8 mouse cellular contexts compared by ENCODE assay signal in the genomic region with DNA sequence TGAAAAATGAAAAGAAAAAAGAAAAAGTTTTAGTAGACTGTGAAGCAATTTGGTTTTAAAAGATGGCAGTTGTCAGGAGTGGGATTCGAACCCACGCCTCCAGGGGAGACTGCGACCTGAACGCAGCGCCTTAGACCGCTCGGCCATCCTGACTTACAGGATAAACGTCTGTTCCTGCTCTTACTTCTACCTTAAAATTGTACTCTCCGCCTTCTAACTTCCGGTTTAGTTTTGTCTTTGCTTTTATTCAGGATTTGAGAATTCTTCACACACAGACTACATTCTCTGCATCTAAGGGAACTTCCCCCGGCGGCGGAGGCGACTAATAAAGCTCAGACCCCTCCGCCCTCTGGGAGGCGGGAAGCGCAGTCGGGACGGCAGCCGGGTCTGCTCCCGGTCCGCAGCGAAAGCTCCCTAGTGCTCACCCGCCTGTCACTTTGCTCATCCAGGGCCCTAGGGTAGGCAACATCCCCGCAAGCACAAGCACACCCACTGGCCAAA. TPM values are rescaled to one million over a fixed set of nuclear protein-coding genes. Genes with fewer than 3 reads are reported as not detected.
DNase-seq lines count a peak whose midpoint lies in the region.

No protein-coding gene starts in this region.

- peak overlapping the region; percentile 78 for H3K27ac ChIP-seq in hindbrain, embryonic 10.5 days

- under 1% methylated on average over 25 of the region's 25 CpGs for WGBS in hindbrain, embryonic 10.5 days

- no peaks in the 10 kb centered on the region for H3K9me3 ChIP-seq in hindbrain, embryonic 10.5 days

- H3K27me3 ChIP-seq in hindbrain, embryonic 10.5 days (ENCODE audit: insufficient read depth, poor library complexity, severe bottlenecking), result peaks cover 15% of the 10 kb centered on the region

- peak; percentile 91 for DNase-seq in Muller cell, postnatal 12 days (ENCODE audit: inconsistent ontology term)
- peak; percentile 88 for DNase-seq in cerebellum, adult 9-10 months
- peak; percentile 50 to 95 for DNase-seq in frontal cortex, adult 2 months (ENCODE audit: extremely low spot score in 1 of 2, low spot score in 1 of 2)
- DNase-seq in hindbrain, embryonic 10.5 days (ENCODE audit: low spot score), result peak; percentile 76
- DNase-seq in layer of hippocampus, postnatal 14 days (ENCODE audit: low spot score in 2 of 2), result peak; percentile 69 to 86
- peak; percentile 87 for DNase-seq in lung, postnatal 36 days
- DNase-seq in retina, postnatal 1 day, result peak; percentile 88
- DNase-seq in urinary bladder, adult 2 months (ENCODE audit: low spot score), result peak; percentile 66

- peaks cover under 1% of the 10 kb centered on the region; the same call in 1 of the 2 replicates for H3K4me1 ChIP-seq in hindbrain, embryonic 10.5 days (replicated peaks)

- peak overlapping the region; percentile 59 for H3K4me3 ChIP-seq in hindbrain, embryonic 10.5 days

- H3K36me3 ChIP-seq in hindbrain, embryonic 10.5 days, result no peaks in the 10 kb centered on the region

RNA-seq across cellular contexts. Expression of gene Btn1a1, which starts 12.3 kb away (rescaled TPM):
- 0.06 and 0.13 TPM in 2 replicates for polyA plus RNA-seq in frontal cortex, adult 2 months (2012; rRNA removed)
- 0.04 TPM in 1 of 2 replicates, not detected in the other for polyA plus RNA-seq in hindbrain, embryonic 10.5 days (2016; fragmentation: Nextera tagmentation; extraction: Ambion mirVana)
- total RNA-seq in layer of hippocampus, postnatal 14 days (2021), result not detected
- polyA plus RNA-seq in urinary bladder, adult 2 months (2012; rRNA removed), result not detected in 2 replicates

RNA-seq across cellular contexts. Expression of gene Abt1, which starts 29.7 kb away (rescaled TPM):
- polyA plus RNA-seq in frontal cortex, adult 2 months (2012; rRNA removed), result 7.6 TPM in 2 replicates
- 13.4 and 14.5 TPM in 2 replicates for polyA plus RNA-seq in hindbrain, embryonic 10.5 days (2016; fragmentation: Nextera tagmentation; extraction: Ambion mirVana)
- 1 to 10 TPM; 7.0 TPM for total RNA-seq in layer of hippocampus, postnatal 14 days (2021)
- 7.9 TPM in 2 replicates for polyA plus RNA-seq in urinary bladder, adult 2 months (2012; rRNA removed)

RNA-seq across cellular contexts. Expression of gene Btn2a2, which starts 35.2 kb away (rescaled TPM):
- polyA plus RNA-seq in frontal cortex, adult 2 months (2012; rRNA removed), result 0.38 and 0.46 TPM in 2 replicates
- polyA plus RNA-seq in hindbrain, embryonic 10.5 days (2016; fragmentation: Nextera tagmentation; extraction: Ambion mirVana), result 0.29 and 0.35 TPM in 2 replicates
- 1 to 10 TPM in 1 of 2 experiments, under 1 TPM in 1; 0.58 to 1.0 TPM for total RNA-seq in layer of hippocampus, postnatal 14 days (2021)
- 0.04 TPM in 1 of 2 replicates, not detected in the other for polyA plus RNA-seq in urinary bladder, adult 2 months (2012; rRNA removed)

Comparison
In these comparisons a context has a peak if more than half of its experiments do, and no peak if none do; other contexts are left out.
1. Peak in every context shown above with its lines: DNase-seq, H3K4me3 ChIP-seq and H3K27ac ChIP-seq.